Mouse (Mus musculus): ENCODE results near the gene Phactr1. TPM values are rescaled to one million over a fixed set of nuclear protein-coding genes. Genes with fewer than 3 reads are reported as not detected.

The Phactr1 gene
- polyA plus RNA-seq, 1 experiment from 2014 or later: 8.1 TPM

- WGBS: 87% methylated on average over 7 of the region's 7 CpGs
- no peaks in the 10 kb centered on the region for H3K36me3 ChIP-seq (ENCODE audit: control insufficient read depth, insufficient read depth, low read length)
- no peaks in the 10 kb centered on the region for H3K27me3 ChIP-seq (ENCODE audit: control insufficient read depth, insufficient read depth, low read length)
- H3K4me2 ChIP-seq (ENCODE audit: low read depth, low read length): no peak overlapping the region
- H3K27ac ChIP-seq (ENCODE audit: low read length): no peak overlapping the region
- H3K4me1 ChIP-seq (ENCODE audit: control insufficient read depth, insufficient read depth, low read length): peaks cover 3% of the 10 kb centered on the region; the same call in 1 of the 2 replicates
- no peak overlapping the region for H3K4me3 ChIP-seq (replicated peaks; ENCODE audit: low read length)
- ATAC-seq (ENCODE audit: insufficient read depth, low FRiP score): no peak
- no peak overlapping the region for H3K9ac ChIP-seq (ENCODE audit: low read length)
- H3K9me3 ChIP-seq (replicated peaks; ENCODE audit: control insufficient read depth, low read length): no peaks in the 10 kb centered on the region
These were observed 143.5 kb downstream of the Phactr1 start for GRCm38 (mm10) chr13:42823875-42824274.

GRCm38 (mm10) chr13:42826602-42827001 is 146.2 kb downstream of the Phactr1 start:
- Histone ChIP-seq H3K27me3 (ENCODE audit: control insufficient read depth, insufficient read depth, low read length) (no peaks in the 10 kb centered on the region), H3K4me1 (ENCODE audit: control insufficient read depth, insufficient read depth, low read length) (peaks cover 5% of the 10 kb centered on the region; the same call in 1 of the 2 replicates), H3K36me3 (ENCODE audit: control insufficient read depth, insufficient read depth, low read length) (no peaks in the 10 kb centered on the region), H3K9me3 (replicated peaks; ENCODE audit: control insufficient read depth, low read length) (no peaks in the 10 kb centered on the region), H3K4me3 (replicated peaks; ENCODE audit: low read length) (no peak overlapping the region), H3K27ac (ENCODE audit: low read length) (no peak overlapping the region), H3K4me2 (ENCODE audit: low read depth, low read length) (no peak overlapping the region), H3K9ac (ENCODE audit: low read length) (no peak overlapping the region)
- no peak for ATAC-seq (ENCODE audit: insufficient read depth, low FRiP score)
- WGBS: 53% methylated on average over 8 of the region's 8 CpGs

GRCm38 (mm10) chr13:42828978-42829377 is 148.6 kb downstream of the Phactr1 start:
- Histone ChIP-seq H3K9me3 (replicated peaks; ENCODE audit: control insufficient read depth, low read length) (no peaks in the 10 kb centered on the region), H3K4me1 (ENCODE audit: control insufficient read depth, insufficient read depth, low read length) (peaks cover 5% of the 10 kb centered on the region; the same call in 1 of the 2 replicates), H3K9ac (ENCODE audit: low read length) (no peak overlapping the region), H3K27me3 (ENCODE audit: control insufficient read depth, insufficient read depth, low read length) (no peaks in the 10 kb centered on the region), H3K4me2 (ENCODE audit: low read depth, low read length) (no peak overlapping the region), H3K27ac (ENCODE audit: low read length) (no peak overlapping the region), H3K4me3 (replicated peaks; ENCODE audit: low read length) (no peak overlapping the region), H3K36me3 (ENCODE audit: control insufficient read depth, insufficient read depth, low read length) (no peaks in the 10 kb centered on the region)
- WGBS: 36% methylated on average over 9 of the region's 9 CpGs
- ATAC-seq (ENCODE audit: insufficient read depth, low FRiP score): peak; percentile 33; the same call in 1 of the 2 replicates

GRCm38 (mm10) chr13:42835441-42835840 is 155.0 kb downstream of the Phactr1 start:
- Histone ChIP-seq H3K27ac (ENCODE audit: low read length) (no peak overlapping the region), H3K4me3 (replicated peaks; ENCODE audit: low read length) (no peak overlapping the region), H3K4me1 (ENCODE audit: control insufficient read depth, insufficient read depth, low read length) (no peaks in the 10 kb centered on the region), H3K9me3 (replicated peaks; ENCODE audit: control insufficient read depth, low read length) (no peaks in the 10 kb centered on the region), H3K4me2 (ENCODE audit: low read depth, low read length) (no peak overlapping the region), H3K36me3 (ENCODE audit: control insufficient read depth, insufficient read depth, low read length) (no peaks in the 10 kb centered on the region), H3K9ac (ENCODE audit: low read length) (no peak overlapping the region), H3K27me3 (ENCODE audit: control insufficient read depth, insufficient read depth, low read length) (no peaks in the 10 kb centered on the region)
- 46% methylated on average over 2 of the region's 2 CpGs for WGBS
- ATAC-seq (ENCODE audit: insufficient read depth, low FRiP score): no peak

GRCm38 (mm10) chr13:42839358-42839757 is 158.9 kb downstream of the Phactr1 start:
- Histone ChIP-seq H3K4me2 (ENCODE audit: low read depth, low read length) (no peak overlapping the region), H3K36me3 (ENCODE audit: control insufficient read depth, insufficient read depth, low read length) (no peaks in the 10 kb centered on the region), H3K4me1 (ENCODE audit: control insufficient read depth, insufficient read depth, low read length) (no peaks in the 10 kb centered on the region), H3K9ac (ENCODE audit: low read length) (no peak overlapping the region), H3K27ac (ENCODE audit: low read length) (no peak overlapping the region), H3K4me3 (replicated peaks; ENCODE audit: low read length) (no peak overlapping the region), H3K9me3 (replicated peaks; ENCODE audit: control insufficient read depth, low read length) (no peaks in the 10 kb centered on the region), H3K27me3 (ENCODE audit: control insufficient read depth, insufficient read depth, low read length) (no peaks in the 10 kb centered on the region)
- ATAC-seq (ENCODE audit: insufficient read depth, low FRiP score): no peak
- 68% methylated on average over 2 of the region's 2 CpGs for WGBS

- Histone ChIP-seq H3K4me3 (replicated peaks; ENCODE audit: low read length) (no peak overlapping the region), H3K9me3 (replicated peaks; ENCODE audit: control insufficient read depth, low read length) (no peaks in the 10 kb centered on the region), H3K4me1 (ENCODE audit: control insufficient read depth, insufficient read depth, low read length) (no peaks in the 10 kb centered on the region), H3K27me3 (ENCODE audit: control insufficient read depth, insufficient read depth, low read length) (no peaks in the 10 kb centered on the region), H3K4me2 (ENCODE audit: low read depth, low read length) (no peak overlapping the region), H3K36me3 (ENCODE audit: control insufficient read depth, insufficient read depth, low read length) (no peaks in the 10 kb centered on the region), H3K9ac (ENCODE audit: low read length) (no peak overlapping the region), H3K27ac (ENCODE audit: low read length) (no peak overlapping the region)
- no peak for ATAC-seq (ENCODE audit: insufficient read depth, low FRiP score)
- 77% methylated on average over 10 of the region's 10 CpGs for WGBS
These were observed 171.7 kb downstream of the Phactr1 start for GRCm38 (mm10) chr13:42852086-42852485.

GRCm38 (mm10) chr13:42853900-42854595 is 173.6 kb downstream of the Phactr1 start:
- Histone ChIP-seq H3K4me2 (ENCODE audit: low read depth, low read length) (no peak overlapping the region), H3K9me3 (replicated peaks; ENCODE audit: control insufficient read depth, low read length) (no peaks in the 10 kb centered on the region), H3K27me3 (ENCODE audit: control insufficient read depth, insufficient read depth, low read length) (no peaks in the 10 kb centered on the region), H3K36me3 (ENCODE audit: control insufficient read depth, insufficient read depth, low read length) (no peaks in the 10 kb centered on the region), H3K4me1 (ENCODE audit: control insufficient read depth, insufficient read depth, low read length) (no peaks in the 10 kb centered on the region), H3K9ac (ENCODE audit: low read length) (no peak overlapping the region), H3K27ac (ENCODE audit: low read length) (no peak overlapping the region), H3K4me3 (replicated peaks; ENCODE audit: low read length) (no peak overlapping the region)
- no peak for ATAC-seq (ENCODE audit: insufficient read depth, low FRiP score)
- WGBS: 31% methylated on average over 11 of the region's 11 CpGs

GRCm38 (mm10) chr13:42866162-42866941 is 185.9 kb downstream of the Phactr1 start:
- Histone ChIP-seq H3K9ac (ENCODE audit: low read length) (peak overlapping the region; percentile 75), H3K27ac (ENCODE audit: low read length) (no peak overlapping the region; the same call in 1 of the 2 replicates), H3K4me3 (replicated peaks; ENCODE audit: low read length) (peak overlapping the region; percentile 56), H3K4me1 (ENCODE audit: control insufficient read depth, insufficient read depth, low read length) (peaks cover 5% of the 10 kb centered on the region; the same call in 1 of the 2 replicates), H3K9me3 (replicated peaks; ENCODE audit: control insufficient read depth, low read length) (no peaks in the 10 kb centered on the region), H3K4me2 (ENCODE audit: low read depth, low read length) (peak overlapping the region; percentile 84), H3K36me3 (ENCODE audit: control insufficient read depth, insufficient read depth, low read length) (no peaks in the 10 kb centered on the region), H3K27me3 (ENCODE audit: control insufficient read depth, insufficient read depth, low read length) (no peaks in the 10 kb centered on the region)
- 4% methylated on average over 21 of the region's 21 CpGs for WGBS
- ATAC-seq (ENCODE audit: insufficient read depth, low FRiP score): peak; percentile 78; the same call in 1 of the 2 replicates

GRCm38 (mm10) chr13:42867026-42867425 is 186.6 kb downstream of the Phactr1 start:
- Histone ChIP-seq H3K27ac (ENCODE audit: low read length) (no peak overlapping the region), H3K36me3 (ENCODE audit: control insufficient read depth, insufficient read depth, low read length) (no peaks in the 10 kb centered on the region), H3K9ac (ENCODE audit: low read length) (peak overlapping the region; percentile 13; the same call in 1 of the 2 replicates), H3K27me3 (ENCODE audit: control insufficient read depth, insufficient read depth, low read length) (no peaks in the 10 kb centered on the region), H3K4me2 (ENCODE audit: low read depth, low read length) (peak overlapping the region; percentile 84), H3K4me3 (replicated peaks; ENCODE audit: low read length) (peak overlapping the region; percentile 56), H3K9me3 (replicated peaks; ENCODE audit: control insufficient read depth, low read length) (no peaks in the 10 kb centered on the region), H3K4me1 (ENCODE audit: control insufficient read depth, insufficient read depth, low read length) (peaks cover 5% of the 10 kb centered on the region; the same call in 1 of the 2 replicates)
- WGBS: 28% methylated on average over 6 of the region's 6 CpGs
- no peak for ATAC-seq (ENCODE audit: insufficient read depth, low FRiP score)

All from stomach, embryonic 16.5 days (tissue).